9 mouse cellular contexts compared by ENCODE assay signal in genomic region chr10:68978115-68978514, GRCm38 (mm10).
A peak's percentile ranks its signal among the peaks of the same experiment; 100 is the strongest.
DNase-seq lines count a peak whose midpoint lies in the region; ATAC-seq and TF ChIP-seq lines count a peak whose summit lies in the region.
"Had no signal": no experiment of that assay in that cellular context is flagged by ENCODE, and none has a peak within 500 bp of the region (broad histone marks: within the 10 kb centered on the region; RNA-seq: fewer than 3 reads in every experiment).

No protein-coding gene starts in this region.

- H3K36me3 ChIP-seq in heart, adult 2 months (ENCODE audit: control insufficient read depth, insufficient read depth, low read length): no peaks in the 10 kb centered on the region
- no peaks in the 10 kb centered on the region for H3K36me3 ChIP-seq in thymus, adult 2 months (ENCODE audit: control insufficient read depth, insufficient read depth, low read length)
- H3K36me3 ChIP-seq: intestine, embryonic 15.5 days had no signal

- no peak for TF ChIP-seq POLR2A in heart, adult 2 months (IDR thresholded peaks at IDR 0.05; ENCODE audit: insufficient read depth, low read depth, low read length)
- no peak for TF ChIP-seq POLR2A in thymus, adult 2 months (IDR thresholded peaks at IDR 0.05; ENCODE audit: control insufficient read depth, extremely low read depth, insufficient read depth, low read length, poor library complexity)

- DNase-seq in heart, adult 2 months: no peak
- DNase-seq in heart, adult 9 months (ENCODE audit: low spot score in 2 of 2): no peak
- DNase-seq in thymus, adult 2 months: peak; percentile 7
- DNase-seq in thymus, adult 18-20 months: no peak
- DNase-seq in induced T-regulatory cell, adult 2 months (ENCODE audit: low read depth): peak; percentile 53
- DNase-seq in cerebellum, postnatal 25 days: no peak
- DNase-seq in layer of hippocampus, postnatal 14 days (ENCODE audit: low spot score in 2 of 2): no peak

- no peaks in the 10 kb centered on the region for H3K79me2 ChIP-seq in heart, adult 2 months (replicated peaks; ENCODE audit: control insufficient read depth, insufficient read depth, low read length)

- ATAC-seq in inflammation-experienced regulatory T-cells, adult 6 months: no peak
- ATAC-seq: intestine, embryonic 15.5 days had no signal

- H3K27ac ChIP-seq in heart, adult 2 months: no peak overlapping the region
- H3K27ac ChIP-seq in thymus, adult 2 months (ENCODE audit: control insufficient read depth, insufficient read depth, low read length): no peak overlapping the region
- H3K27ac ChIP-seq: intestine, embryonic 15.5 days had no signal

- no peak overlapping the region for H3K4me3 ChIP-seq in heart, adult 2 months
- H3K4me3 ChIP-seq in thymus, adult 2 months (ENCODE audit: control insufficient read depth, insufficient read depth, low read length): no peak overlapping the region
- H3K4me3 ChIP-seq: intestine, embryonic 15.5 days had no signal

- WGBS in heart, adult 2 months: 57% methylated on average over 4 of the region's 4 CpGs
- 51% methylated on average over 4 of the region's 4 CpGs for WGBS in thymus, adult 2 months

- no peak overlapping the region for H3K9ac ChIP-seq in heart, adult 2 months (ENCODE audit: low read depth, low read length)
- H3K9ac ChIP-seq: intestine, embryonic 15.5 days had no signal

- no peaks in the 10 kb centered on the region for H3K27me3 ChIP-seq in heart, adult 2 months (ENCODE audit: control insufficient read depth, insufficient read depth, low read length)
- no peaks in the 10 kb centered on the region for H3K27me3 ChIP-seq in thymus, adult 2 months (ENCODE audit: control insufficient read depth, insufficient read depth, low read length)
- H3K27me3 ChIP-seq: intestine, embryonic 15.5 days had no signal

- H3K4me1 ChIP-seq in heart, adult 2 months (ENCODE audit: control insufficient read depth, insufficient read depth, low read length): no peaks in the 10 kb centered on the region
- no peaks in the 10 kb centered on the region for H3K4me1 ChIP-seq in thymus, adult 2 months (replicated peaks; ENCODE audit: control insufficient read depth, insufficient read depth, low read length)
- H3K4me1 ChIP-seq: intestine, embryonic 15.5 days had no signal

- intact Hi-C loops in heart, adult 2 months (cut with DNase I): loop anchor here (2.0 kb wide), 1 partner anchor 75 kb away; no protein-coding TSS in a partner anchor

- peak; percentile 79 for TF ChIP-seq CTCF in heart, adult 2 months (IDR thresholded peaks at IDR 0.05)
- TF ChIP-seq CTCF in thymus, adult 2 months (IDR thresholded peaks at IDR 0.05; ENCODE audit: borderline replicate concordance, control insufficient read depth, extremely low read depth, insufficient read depth, low read length, poor library complexity): no peak

- no peak for TF ChIP-seq EP300 in heart, adult 2 months (IDR thresholded peaks at IDR 0.05; ENCODE audit: insufficient read depth, low read depth, low read length)

Comparison
In these comparisons a context has a peak if more than half of its experiments do, and no peak if none do; other contexts are left out.
1. DNase-seq: peak in thymus, adult 2 months (single experiment) and induced T-regulatory cell, adult 2 months (single experiment); none in heart, adult 2 months (0 of 2), heart, adult 9 months (0 of 2), thymus, adult 18-20 months (0 of 2), cerebellum, postnatal 25 days (0 of 2) and layer of hippocampus, postnatal 14 days (0 of 2).